Mouse (Mus musculus): Measurements from ENCODE around the gene Dnph1.
A peak's percentile ranks its signal among the peaks of the same experiment; 100 is the strongest.

- TF ChIP-seq CTCF (IDR thresholded peaks at IDR 0.05; ENCODE audit: low read depth): peak; percentile 48
- no peak for TF ChIP-seq EP300 (optimal IDR thresholded peaks at IDR 0.05)
These were observed 35.2 kb upstream of the Dnph1 start for GRCm38 (mm10) chr17:46461347-46461746.
